Mouse (Mus musculus) cortical plate, adult 2 months (tissue): ENCODE data around the gene Rpp14.

Experiments used
- CTCF ChIP-seq: fragments of 200-500 bp; IDR thresholded peaks from 2 replicates; pipeline ENCODE4 v1.5.1; 2011; ENCODE audit warnings: mild to moderate bottlenecking, control low read depth, low read length; ENCODE audit not compliant: insufficient read depth; ENCODE audit errors: extremely low read depth
- POLR2A ChIP-seq: fragments of 200-500 bp; IDR thresholded peaks from 2 replicates; pipeline ENCODE4 v1.6.1; 2011; ENCODE audit warnings: mild to moderate bottlenecking, low read length, control low read depth; ENCODE audit not compliant: insufficient read depth; ENCODE audit errors: extremely low read depth

GRCm38 (mm10) chr14:8036406-8036805 lies 43.8 kb upstream of the Rpp14 start:
- TF ChIP-seq POLR2A, result no peak
- TF ChIP-seq CTCF, result no peak
